Mouse (Mus musculus): ENCODE data around the gene Ikbkg.
"Not testable (repeated sequence)": the region's sequence is repeated elsewhere in the genome, so short reads cannot be mapped to it uniquely, and the experiment has no call there.

Gene Ikbkg

DNA sequence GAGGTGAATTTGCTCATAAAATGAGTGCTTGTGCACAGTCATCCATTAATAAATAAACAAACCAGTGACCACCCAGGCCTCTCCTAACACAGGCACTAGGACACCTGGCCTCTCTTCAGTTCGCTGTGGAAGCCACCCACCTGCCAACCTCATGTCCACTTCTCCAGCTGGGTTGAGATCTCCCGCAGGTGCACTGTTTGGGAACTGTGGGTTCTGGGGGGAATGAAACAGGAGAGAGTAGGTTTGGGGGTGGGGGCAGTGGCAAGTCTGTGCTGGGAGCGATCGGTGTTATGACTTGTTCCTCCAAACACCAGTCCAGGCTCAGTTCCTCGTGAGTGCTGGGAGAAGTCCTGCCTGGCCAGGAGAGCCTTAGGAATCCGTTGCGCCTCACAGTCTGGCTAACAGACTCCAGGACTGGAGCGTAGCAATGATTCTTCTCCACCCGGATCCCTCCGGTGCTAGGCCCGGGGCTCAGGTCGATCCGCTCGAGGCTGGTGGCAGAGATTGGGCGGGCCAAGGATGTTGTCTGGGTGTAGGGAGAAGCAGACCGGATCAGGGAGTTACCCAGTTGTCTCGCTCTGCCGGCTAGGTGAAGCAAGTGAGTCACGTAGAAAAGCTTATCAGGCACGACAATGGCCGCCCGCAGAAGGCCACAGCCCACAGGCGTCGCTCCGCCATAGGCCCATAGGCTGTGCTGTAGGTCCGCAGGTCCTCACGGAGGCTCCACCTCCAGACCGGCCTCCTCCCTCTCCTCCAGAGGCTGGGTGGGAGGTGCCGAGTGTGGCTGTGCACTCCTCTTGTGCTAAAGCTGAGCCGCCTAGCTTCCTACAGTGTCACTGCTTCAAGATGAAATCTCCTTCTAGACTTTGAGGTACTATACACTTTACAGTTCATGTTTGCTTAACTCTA lies at the start of gene Ikbkg, which contains the start of gene Fam3a:
TSS of gene Ikbkg (plus strand) at position 756 of the 909 bp plus-strand sequence.
TSS of gene Fam3a (minus strand) at position 738 of the 909 bp plus-strand sequence.
- DNase-seq (ENCODE audit: low spot score): peak; percentile 79

DNA sequence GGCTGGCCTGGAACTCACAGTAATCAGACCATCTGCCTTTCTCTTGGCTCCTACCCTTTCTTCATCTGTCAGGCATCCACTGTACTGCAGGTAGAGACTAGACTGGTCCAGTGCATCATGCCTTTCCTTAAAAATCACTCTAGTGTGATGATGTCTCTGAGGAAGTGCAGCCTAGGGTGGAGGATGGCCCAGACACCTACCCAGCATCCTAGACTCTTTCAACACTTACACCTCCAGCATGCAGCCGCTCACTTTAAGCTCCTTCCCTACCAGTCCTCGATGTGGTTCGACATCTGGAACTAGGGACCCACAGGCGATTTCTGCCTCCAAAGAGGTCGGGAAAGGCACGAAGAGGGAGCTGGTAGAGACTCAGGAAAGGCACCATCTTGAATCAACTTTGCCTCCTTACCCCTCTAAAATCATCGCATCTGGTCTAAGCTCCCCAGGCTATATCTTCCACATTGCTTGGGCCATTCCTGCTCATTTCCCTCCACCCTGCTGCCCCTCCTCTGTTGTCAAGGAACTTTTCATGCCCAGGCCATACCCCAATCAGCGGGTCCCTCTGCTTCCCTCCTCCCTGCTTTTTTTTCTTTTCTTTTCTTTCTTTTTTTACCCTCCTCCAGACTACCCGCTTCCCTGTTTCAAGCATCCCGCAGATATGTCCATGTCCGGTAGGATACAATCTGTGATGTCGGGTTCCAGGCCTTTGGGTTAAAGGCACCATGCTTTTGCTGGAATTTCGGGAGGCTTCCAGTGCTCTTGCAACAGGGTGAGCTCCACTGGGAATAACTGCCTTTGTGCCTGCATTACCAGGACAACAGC lies 40.2 kb upstream of the Ikbkg start:
- no peak for DNase-seq (ENCODE audit: low spot score)

DNA sequence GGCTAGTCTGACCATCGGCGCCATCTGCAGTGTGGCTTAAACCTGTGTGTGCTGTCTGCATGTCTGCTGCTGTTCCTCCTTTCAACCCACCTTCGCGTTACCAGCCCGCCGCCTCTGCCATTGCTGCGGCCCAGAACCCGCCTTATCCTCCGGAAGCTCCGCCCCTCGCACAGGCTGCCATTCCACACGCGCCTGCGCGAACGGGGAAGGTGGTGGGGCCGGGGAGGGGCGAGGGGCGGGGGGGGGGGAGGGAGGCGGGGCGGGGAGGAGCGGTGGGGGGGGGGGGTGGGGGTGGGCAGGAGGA lies 39.7 kb upstream of the Ikbkg start, which contains the start of gene Lage3:
TSS of gene Lage3 (minus strand) at position 152 of the 304 bp plus-strand sequence.
- peak; percentile 86 for DNase-seq (ENCODE audit: low spot score)

DNA sequence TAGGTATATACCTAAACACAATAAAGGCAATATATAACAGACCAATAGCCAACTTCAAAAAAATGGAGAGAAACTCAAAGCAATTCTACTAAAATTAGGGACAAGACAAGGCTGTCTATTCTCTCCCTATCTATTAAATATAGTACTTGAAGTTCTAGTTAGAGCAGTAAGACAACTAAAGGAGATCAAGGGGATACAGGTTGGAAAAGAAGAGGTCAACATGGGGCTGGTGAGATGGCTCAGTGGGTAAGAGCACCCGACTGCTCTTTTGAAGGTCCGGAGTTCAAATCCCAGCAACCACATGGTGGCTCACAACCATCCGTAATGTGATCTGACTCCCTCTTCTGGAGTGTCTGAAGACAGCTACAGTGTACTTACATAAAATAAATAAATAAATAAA lies 36.0 kb upstream of the Ikbkg start:
- DNase-seq (ENCODE audit: low spot score): not testable (repeated sequence)

DNA sequence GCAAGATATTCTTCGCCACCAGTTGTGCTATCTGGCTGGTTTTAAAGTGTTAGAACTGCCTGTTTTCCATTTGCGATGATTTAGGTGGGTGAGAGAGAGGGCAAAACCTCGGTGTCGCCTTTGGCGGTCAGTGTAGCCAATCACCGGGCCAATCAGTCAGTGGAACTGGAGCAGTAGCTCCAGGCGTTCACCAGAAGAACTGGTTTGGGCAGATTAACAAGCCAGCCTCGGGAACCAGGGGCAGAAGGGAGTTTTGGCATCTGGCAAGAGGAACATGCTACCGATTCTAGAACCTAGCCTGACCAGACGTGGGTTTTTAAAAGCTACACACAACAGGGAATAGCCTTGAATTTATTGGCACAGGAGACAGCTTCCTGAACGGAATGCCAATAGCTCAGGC lies 33.9 kb upstream of the Ikbkg start:
- no peak for DNase-seq (ENCODE audit: low spot score)

DNA sequence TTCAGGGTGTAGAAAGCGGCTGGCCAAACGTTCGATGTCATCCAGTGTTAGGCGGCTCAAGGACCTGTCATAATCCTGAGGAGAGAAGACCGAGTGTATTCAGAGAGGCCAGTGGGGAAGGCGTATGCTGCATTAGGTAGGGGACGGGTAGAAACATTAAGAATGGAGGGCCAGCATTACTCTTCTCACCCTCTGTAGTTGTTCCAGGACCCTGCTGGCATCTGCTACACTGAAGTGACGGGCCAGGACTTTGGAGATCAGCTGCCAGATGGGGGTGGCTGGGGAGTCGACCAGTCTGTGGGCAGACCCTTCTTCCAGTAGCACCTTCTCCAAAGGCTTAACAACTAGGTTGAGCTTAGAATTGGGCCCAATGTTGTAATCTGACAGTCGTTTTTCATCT lies 25.6 kb upstream of the Ikbkg start:
- DNase-seq (ENCODE audit: low spot score): no peak

DNA sequence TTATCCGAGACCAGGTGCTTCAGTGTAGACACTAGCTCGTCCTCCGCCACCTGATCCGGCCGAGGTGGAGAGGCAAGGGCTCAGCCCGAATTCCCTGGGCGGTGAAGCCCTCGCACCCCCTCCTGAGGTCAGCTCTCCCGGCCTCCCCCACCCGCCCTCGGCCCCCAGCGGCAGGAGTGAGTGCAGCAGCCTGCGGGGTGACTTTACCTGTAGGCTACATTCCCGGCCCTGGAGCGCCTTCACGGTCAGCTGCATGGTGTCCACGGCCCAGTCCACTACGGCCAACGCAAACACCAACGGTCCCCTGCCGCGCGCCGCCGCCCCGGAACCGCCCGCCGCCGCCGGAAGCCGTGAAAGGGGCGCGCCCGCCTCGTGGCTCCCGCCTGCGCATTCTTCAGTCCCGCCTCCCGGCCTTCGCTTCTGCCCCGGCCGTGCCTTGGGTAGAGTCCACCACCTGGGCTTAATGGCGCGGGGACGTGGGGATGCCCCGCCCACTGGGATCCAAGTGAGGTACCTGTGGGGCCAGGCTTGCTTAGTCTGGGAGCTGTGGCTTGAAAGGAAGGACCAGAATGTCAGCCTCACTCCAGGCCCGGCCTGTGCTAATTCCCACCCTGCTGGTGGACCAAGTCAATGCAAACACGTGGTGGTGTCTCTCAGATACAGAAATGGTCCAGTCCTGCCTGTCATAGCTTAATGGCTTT lies 24.7 kb upstream of the Ikbkg start:
- peak; percentile 78 for DNase-seq (ENCODE audit: low spot score)

DNA sequence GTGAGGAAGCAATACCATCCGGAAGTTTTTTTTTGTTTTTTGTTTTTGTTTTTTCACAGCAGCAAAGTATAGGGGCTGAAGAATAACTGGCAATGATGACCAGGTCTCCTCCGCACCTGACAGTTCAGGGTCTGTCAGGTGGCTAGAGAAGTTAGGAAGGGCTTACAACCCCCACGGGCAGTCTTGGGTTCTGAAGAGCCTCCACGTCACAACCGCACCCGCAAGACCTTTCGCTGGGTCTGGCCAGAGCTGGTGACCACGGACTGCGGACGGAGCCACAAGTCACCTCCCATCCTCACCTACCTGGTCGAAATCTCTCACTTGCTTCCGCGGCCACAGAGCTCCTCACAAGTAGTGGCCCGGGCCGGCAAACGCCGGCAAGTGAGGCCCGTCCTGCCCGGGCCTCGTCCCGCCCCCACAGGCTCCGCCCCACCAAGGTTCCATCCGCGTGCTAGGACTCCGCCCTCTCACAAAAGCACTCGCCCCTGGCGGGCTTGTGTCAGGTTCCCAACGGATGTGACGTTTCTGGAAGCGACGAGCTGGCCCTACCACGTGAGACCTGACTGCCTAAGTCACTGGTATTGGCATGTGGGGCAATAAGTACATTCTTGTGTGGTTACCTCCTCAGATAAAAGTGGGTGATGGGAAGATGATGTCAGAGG lies 20.1 kb upstream of the Ikbkg start, which contains the start of the genes Ubl4a and Slc10a3:
TSS of gene Ubl4a (minus strand) at position 331 of the 662 bp plus-strand sequence.
TSS of gene Slc10a3 (minus strand) at position 462 of the 662 bp plus-strand sequence.
- peak; percentile 90 for DNase-seq (ENCODE audit: low spot score)

DNA sequence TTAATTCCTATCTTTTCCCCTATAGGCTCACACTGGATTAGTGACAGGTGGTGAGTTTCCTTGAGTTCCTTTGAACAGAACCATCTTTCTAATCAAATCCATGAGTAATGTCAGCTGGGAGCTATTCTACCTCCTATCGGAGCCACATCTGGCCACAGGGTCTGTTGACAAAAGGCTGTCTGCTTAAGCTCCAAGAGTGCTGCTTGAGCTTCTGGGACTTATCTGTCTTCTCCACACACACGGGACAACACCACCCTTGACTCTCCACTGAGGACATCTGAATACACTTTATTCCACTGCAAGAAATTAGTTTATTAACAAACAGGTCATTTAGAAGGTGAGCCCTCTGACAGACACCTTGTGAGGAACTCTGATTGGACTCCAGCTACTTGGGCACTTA lies 8.6 kb upstream of the Ikbkg start:
- DNase-seq (ENCODE audit: low spot score): no peak

DNA sequence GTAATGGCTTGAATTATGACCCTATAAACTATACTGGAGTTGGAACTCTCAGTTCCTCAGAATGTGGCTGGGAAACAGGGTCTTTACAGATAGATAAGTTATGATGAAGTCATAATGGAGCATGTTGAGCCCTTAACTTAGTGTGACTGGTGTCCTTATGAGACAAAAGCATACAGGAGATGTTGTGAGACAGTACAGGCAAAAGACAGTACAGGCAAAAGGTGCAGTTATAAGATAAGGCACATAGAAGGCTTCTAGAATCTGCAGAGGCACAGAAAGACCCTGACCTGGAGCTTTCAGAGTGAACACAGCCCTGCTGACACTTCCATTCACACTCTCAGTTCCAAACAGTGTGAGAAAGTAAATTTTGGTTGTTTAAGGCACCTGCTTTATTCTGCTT lies 4.9 kb upstream of the Ikbkg start:
- no peak for DNase-seq (ENCODE audit: low spot score)

DNA sequence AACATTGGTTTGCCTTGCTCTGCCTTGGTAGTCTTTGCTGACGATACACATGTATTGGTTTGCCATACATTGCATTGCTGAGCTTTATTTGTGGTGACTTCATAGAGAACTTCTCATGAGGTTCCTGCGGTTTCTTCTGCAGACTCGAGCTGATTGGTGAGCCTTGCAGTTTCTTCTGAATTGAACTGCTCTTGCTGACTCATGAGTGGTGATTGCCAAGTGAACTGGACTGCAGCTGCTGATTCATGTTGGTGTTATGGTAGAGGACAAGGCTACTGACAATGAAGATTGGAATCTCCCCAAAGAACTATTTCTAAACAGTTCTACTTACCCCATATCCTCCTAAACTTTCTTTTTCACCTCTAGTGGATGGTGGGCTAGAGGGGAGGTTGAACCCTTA lies 7.0 kb downstream of the Ikbkg start:
- no peak for DNase-seq (ENCODE audit: low spot score)

DNA sequence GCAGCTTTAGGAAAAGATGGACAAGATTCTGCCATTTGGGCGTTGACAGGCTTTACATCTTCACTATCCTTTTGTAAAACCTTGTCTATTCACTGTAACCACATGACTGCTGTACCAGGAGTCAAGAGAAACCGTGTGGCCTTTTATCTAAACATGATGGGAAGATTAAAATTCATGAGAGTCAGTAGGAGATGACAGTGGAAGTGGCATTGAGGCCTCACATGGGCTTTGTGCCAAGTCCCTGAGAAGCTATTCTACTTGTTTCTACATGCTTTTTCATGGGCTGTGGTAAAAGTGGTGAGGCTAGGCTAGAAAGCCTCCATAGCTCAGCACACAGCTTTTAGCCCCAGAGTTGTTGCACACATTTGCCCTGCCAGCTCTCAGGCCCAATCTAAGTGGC lies 15.2 kb downstream of the Ikbkg start:
- no peak for DNase-seq (ENCODE audit: low spot score)

DNA sequence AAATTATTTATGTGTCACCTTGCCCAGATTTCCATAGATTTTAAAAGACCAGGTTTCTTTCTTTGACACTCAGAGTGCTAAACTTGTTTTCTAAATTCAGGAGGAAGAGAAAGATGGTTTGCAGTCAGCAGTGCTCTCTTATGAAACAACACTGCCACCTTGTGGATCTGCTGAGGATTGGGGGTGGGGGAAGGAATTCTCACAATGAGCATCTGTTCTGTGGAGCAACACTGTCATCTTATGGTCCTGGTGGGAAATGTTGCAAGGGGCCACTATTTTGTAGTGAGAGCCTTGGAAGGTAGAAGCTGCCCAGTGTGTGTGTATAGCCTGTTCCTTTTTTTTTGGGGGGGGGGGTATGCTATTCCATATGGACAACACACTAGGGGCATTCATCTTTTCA lies 20.3 kb downstream of the Ikbkg start:
- peak; percentile 60 for DNase-seq (ENCODE audit: low spot score)

DNA sequence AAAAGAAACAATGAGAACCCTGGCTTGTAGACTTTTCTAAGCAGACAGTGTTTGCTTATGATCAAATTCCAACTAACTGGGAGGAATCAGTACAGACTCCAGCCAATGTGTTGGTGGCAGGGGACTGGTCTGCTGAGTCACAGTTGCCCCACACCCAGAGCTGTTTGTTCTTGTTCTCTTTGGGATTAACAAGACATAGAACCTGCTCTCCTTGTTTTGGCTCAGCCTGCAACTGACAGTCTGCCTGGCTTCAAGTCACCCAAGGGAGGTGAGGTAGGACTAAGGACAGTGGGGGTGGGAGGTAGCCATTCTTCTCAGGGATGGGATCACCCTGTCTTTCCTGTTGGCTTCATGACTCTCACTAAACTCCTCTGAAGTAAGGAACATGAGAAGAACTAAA lies 31.4 kb downstream of the Ikbkg start:
- DNase-seq (ENCODE audit: low spot score): no peak

DNA sequence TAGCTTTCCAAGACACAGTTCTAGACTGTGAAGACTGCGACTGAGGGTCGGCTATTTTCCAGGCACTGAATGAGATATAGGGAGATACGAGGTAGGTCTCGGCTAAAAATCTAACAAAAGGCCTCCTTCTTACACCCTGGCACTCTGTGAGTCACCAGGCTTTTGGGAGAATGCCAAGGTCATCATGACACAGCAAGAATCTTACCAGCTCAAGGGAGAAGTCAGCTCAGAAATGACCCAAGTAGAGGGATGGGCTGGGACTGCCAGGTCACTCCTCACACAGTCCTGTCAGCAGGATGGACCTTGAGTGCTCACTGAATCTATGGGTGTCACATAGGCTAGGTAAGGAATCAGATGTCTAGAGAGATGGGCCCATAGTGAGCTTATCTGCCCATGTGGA lies 32.1 kb downstream of the Ikbkg start:
- DNase-seq (ENCODE audit: low spot score): no peak

DNA sequence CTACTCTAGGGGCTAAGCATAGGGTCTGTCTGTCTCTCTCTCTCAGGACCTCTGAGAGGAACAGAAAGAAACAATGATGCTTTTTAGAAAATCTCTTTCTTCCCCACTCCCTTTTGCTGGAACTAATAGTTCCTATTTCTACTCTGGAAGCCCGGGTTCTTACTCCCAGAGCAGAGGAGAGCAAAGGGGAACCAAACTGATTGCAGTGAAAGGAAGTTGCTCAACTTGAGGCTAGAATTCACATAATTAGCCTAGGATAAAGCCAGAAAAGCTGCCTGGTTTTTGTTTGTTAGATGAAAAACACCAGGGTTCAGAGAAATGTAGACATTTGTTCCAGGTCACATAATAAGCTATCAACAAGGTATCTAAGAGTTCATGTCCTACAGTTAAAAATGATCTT lies 33.2 kb downstream of the Ikbkg start:
- DNase-seq (ENCODE audit: low spot score): no peak

DNA sequence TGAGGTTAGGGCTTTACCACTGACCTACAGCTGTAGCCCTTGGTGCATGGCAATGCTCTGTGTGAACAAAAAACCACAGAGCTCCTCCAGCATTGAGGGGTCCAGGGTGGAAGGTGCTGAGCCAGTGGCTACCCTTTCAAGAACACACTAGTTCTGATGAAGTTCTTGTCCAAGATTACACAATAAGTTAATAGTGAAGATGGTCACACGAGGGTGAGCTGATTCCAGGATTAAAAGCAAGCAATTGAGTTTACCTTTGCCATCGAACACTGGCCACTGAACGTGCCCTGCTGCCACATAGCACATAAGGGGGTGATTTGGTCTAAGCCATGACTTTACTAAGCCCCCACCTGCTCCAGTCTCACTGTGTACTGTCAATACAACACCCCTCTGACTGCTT lies 34.0 kb downstream of the Ikbkg start:
- no peak for DNase-seq (ENCODE audit: low spot score)

DNA sequence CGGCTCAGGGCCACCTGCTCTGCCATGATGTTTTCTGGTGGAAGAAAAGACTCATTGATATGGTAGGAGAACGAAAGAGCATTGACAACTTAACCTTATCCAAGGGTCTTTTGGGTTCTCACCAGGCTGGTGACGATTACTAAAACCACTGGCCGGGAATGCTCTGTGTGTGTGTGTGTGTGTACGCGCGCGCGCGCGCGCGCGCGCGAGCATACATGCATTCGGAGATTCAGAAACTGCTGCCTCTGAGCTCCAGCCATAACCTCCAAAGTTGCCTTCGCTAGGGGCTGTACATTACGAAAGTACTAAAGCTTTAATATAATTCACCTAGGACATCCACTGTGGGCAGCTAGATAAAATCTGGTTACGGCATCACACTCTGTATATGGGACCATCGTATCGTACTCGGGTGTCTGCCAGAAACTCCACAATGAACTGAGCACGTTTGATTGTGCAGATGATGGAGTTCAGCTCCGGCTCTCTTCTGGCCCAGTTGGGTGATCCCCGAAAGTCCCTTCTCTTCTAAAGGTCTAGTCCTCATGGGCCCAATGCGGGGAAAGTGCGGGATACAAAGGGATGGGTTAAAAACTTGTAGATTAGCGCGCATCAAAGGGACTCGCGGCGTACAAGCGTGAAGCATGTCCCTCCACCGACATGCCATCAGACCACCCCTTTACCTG lies 35.2 kb downstream of the Ikbkg start:
- DNase-seq (ENCODE audit: low spot score): no peak

DNA sequence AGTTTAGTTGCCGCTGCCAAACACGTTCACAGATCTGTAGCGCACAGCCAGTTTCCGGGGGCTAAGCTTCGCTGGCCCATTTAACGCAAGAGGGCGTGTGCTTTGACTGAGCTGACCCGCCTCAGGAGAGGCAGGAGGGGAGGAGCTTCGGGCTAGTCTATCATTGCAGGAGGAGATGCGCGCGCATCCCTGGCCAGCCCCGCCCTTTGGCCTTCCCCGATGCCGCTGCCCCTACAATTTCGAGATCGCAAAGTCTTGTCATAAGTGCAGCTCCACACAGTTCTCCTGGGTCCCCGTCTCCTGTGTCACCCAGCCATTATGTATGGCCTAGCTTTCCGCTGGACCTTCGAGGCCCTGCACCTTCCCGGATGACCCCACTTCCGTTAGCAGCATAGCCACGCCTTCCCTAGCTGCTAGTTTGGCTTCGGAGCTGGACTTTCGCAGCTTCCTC lies 35.8 kb downstream of the Ikbkg start, which contains the start of gene G6pdx:
TSS of gene G6pdx (minus strand) at position 369 of the 451 bp plus-strand sequence.
- DNase-seq (ENCODE audit: low spot score): peak; percentile 91

DNA sequence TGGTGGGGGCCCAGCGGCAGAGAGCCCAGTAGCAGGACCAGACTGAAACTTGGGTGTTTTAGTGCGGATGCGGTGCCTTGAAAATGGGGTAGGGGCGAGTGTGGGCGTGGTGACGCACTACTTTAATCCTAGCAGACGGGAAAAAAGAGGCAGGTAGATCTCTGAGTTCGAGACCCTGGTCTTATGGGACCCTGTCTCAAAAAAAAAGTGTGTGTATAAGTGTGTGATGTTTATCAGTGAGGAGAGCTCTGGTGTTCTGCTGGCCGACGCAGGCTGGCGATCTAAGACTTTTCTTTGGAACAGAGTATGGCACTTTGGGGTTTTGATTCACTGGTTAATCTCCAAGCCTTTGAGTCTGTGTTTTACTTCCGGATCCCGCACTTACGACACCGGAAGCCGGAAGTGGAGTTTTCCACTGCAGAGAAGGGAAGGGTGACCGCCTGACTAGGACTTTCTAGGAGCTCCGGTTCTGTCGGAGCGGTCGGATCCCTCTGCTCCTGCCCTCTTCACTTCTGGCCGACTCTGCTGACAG lies 36.3 kb downstream of the Ikbkg start:
- peak; percentile 50 for DNase-seq (ENCODE audit: low spot score)

Data from testis, postnatal 10 days (tissue).